Mouse (Mus musculus): ENCODE data around the gene Thsd7b.

- TF ChIP-seq CTCF (IDR thresholded peaks at IDR 0.05; ENCODE audit: borderline replicate concordance, insufficient read depth, low read length) (no peak), POLR2A (IDR thresholded peaks at IDR 0.05; ENCODE audit: low read depth, low read length) (no peak)
Measured at GRCm38 (mm10) chr1:129843416-129843815, 570.3 kb downstream of the Thsd7b start.

Data from embryonic fibroblast, embryonic 13.5 days (primary cell).